Mouse (Mus musculus) embryonic facial prominence, embryonic 10.5 days (tissue): Measurements from ENCODE around the gene Upk3bl. TPM values are rescaled to one million over a fixed set of nuclear protein-coding genes. Genes with fewer than 3 reads are reported as not detected.
"Not testable (repeated sequence)": the region's sequence is repeated elsewhere in the genome, so short reads cannot be mapped to it uniquely, and the experiment has no call there.

ENCODE experiments used
- DNase-seq: peaks from one replicate; pipeline ENCODE4 v3.0.0-alpha.2; 2017; ENCODE audit warnings: low spot score
- H3K27ac ChIP-seq: fragments of 300-500 bp; sonication (generic); replicated peaks from 2 replicates; pipeline ENCODE4 v1.5.1; 2016; ENCODE audit warnings: mild to moderate bottlenecking
- H3K27me3 ChIP-seq: fragments of 300-500 bp; sonication (generic); replicated peaks from 2 replicates; pipeline ENCODE4 v1.6.1; 2016; ENCODE audit warnings: low read depth, mild to moderate bottlenecking; ENCODE audit not compliant: poor library complexity, severe bottlenecking
- H3K36me3 ChIP-seq: fragments of 300-500 bp; sonication (generic); replicated peaks from 2 replicates; pipeline ENCODE4 v1.6.1; 2016; ENCODE audit warnings: mild to moderate bottlenecking, moderate library complexity
- H3K4me1 ChIP-seq: fragments of 300-500 bp; sonication (generic); 2 replicates; pipeline ENCODE4 v1.6.1; 2016
- H3K4me3 ChIP-seq: fragments of 300-500 bp; sonication (generic); 2 replicates; pipeline ENCODE4 v1.5.1; 2016; ENCODE audit warnings: mild to moderate bottlenecking, moderate library complexity
- H3K9me3 ChIP-seq: fragments of 300-500 bp; sonication (generic); 2 replicates; pipeline ENCODE4 v1.6.1; 2016; ENCODE audit warnings: mild to moderate bottlenecking
- WGBS: fragments of 180-500 bp; shearing (Covaris S2); methylation state at CpG from one replicate; pipeline ENCODE4 v1.1.7; 2016; 5-methylcytosine and 5-hydroxymethylcytosine counted together
- polyA plus RNA-seq: library from polyadenylated mRNA; unstranded; fragments of >200 nt; fragmentation: Nextera tagmentation; extraction: Ambion mirVana; gene quantifications from 2 replicates; pipeline ENCODE4 v1.2.1, GENCODE M21; 2016

The Upk3bl gene
- polyA plus RNA-seq, 1 experiment from 2014 or later: 6.7 TPM

DNA sequence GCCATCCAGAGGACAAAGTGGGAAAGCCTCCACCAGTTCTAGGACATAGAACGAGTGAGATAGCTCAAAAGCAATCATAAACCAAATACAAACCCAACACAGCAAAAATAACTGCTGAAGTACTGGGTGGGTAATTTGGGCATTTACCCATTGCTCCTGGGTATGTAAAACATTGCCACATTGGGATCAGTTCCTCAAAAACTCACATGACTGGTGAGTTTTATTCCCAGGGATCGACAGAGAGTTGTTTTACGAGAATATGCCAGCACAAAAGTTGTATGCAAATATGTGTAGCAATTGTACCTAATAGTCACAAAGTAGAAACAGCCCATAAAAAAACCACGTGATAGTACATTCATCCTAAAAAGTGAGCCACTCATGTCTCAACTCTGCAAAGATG lies 19.4 kb upstream of the Upk3bl start:
- H3K27ac ChIP-seq: no peak overlapping the region
- peaks cover 32% of the 10 kb centered on the region for H3K36me3 ChIP-seq
- no peaks in the 10 kb centered on the region for H3K9me3 ChIP-seq
- no peak overlapping the region for H3K4me3 ChIP-seq
- 88% methylated on average over 4 of the region's 4 CpGs for WGBS
- H3K27me3 ChIP-seq: no peaks in the 10 kb centered on the region
- DNase-seq: no peak
- peaks cover 3% of the 10 kb centered on the region for H3K4me1 ChIP-seq

DNA sequence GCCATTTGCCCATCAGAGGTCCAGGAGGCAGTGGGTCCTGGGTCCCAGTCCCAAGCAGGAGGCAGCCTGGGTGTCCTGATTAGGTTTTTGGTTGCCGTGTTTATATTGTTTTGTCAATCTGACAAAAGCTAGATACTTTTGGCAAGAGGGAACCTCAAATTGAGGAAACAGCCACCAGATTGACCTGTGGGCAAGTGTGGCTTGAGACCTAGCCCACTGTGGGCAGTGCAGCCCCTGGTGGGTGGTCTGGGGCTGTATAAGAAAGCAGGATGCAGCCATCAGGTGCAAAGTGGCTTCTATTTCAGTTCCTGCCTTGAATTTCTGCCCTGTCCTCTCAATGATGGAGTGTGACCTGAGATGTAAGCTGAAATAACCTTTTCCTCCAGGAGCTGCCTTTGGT lies 19.0 kb upstream of the Upk3bl start:
- WGBS: 88% methylated on average over 1 of the region's 1 CpGs

DNA sequence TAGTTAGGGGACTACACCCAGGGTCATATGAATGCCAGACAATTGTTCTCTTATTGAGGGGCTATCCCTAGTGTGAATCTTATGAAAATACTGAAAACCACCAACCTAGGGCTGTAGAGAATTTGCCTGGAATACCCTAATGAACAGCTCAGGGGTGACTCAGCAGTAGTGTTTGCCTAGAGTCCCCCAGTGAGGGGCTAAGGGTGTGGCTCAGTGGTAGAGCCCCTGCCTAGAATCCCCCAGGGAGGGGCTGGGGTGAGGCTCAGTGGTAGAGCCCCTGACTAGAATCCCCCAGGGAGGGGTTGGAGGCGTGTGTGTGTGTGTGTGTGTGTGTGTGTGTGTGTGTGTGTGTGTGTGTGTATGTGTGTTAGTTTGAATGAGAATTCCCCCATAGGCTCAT lies 17.6 kb upstream of the Upk3bl start:
- WGBS: 84% methylated on average over 1 of the region's 1 CpGs
- no peak overlapping the region for H3K27ac ChIP-seq
- no peaks in the 10 kb centered on the region for H3K27me3 ChIP-seq
- H3K4me3 ChIP-seq: no peak overlapping the region
- peaks cover 12% of the 10 kb centered on the region for H3K4me1 ChIP-seq
- no peaks in the 10 kb centered on the region for H3K9me3 ChIP-seq
- H3K36me3 ChIP-seq: peaks cover 14% of the 10 kb centered on the region
- DNase-seq: no peak

More for the DNA sequence above, 19.0 kb upstream of the Upk3bl start:
- peaks cover 28% of the 10 kb centered on the region for H3K36me3 ChIP-seq
- DNase-seq: no peak
- H3K4me3 ChIP-seq: no peak overlapping the region
- H3K27ac ChIP-seq: no peak overlapping the region
- H3K27me3 ChIP-seq: no peaks in the 10 kb centered on the region
- H3K4me1 ChIP-seq: peaks cover 7% of the 10 kb centered on the region
- no peaks in the 10 kb centered on the region for H3K9me3 ChIP-seq

DNA sequence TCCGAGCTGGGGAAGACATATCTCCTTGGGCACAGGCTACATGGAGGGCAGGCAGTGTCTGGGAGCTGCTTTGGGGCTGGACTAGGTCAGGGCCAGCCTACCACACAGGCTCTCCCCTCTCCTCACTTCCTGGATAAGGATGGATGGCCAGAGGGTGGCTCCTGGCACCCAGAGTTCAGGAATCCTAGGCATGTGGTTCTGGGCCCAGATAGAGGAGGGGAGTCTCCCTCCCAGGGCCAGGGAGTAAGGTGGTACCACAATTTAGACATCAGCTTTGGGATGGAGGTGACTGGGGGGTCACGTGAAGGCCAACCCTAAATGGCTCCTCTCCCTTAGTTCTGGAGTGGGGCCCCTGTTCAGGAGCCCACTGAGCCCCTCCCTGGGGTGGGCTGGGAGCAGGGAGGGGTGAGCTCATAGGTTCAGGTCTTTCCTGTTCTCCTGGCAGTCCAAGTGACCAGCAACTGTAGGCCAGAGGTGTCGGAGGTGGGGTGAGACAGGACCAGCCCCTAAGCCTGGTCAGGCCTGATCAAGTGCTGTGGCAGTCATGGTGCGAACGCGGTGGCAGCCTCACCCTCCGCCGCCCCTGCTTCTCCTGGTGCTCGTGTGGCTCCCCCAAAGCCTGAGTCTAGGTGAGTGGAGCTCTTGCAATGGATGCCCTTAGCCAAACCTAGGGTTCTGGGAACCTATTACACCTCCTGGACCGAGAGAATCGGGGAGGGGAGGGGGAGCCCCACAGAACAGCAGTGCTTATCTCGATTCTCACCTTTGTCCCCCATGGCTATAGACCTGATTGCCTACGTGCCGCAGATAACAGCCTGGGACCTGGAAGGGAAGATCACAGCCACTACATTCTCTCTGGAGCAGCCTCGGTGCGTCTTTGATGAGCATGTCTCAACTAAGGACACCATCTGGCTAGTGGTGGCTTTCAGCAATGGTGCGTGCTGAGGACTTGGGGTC lies 15.8 kb upstream of the Upk3bl start, which contains the start of gene Upk3b:
Upk3b (plus strand) TSS at position 239 of the 957 bp plus-strand sequence.
- Histone ChIP-seq H3K9me3 (no peaks in the 10 kb centered on the region), H3K27ac (peak within 1 kb of the TSS; percentile 10; the same call in 1 of the 2 replicates), H3K27me3 (no peaks in the 10 kb centered on the region), H3K36me3 (no peaks in the 10 kb centered on the region), H3K4me3 (no peak within 1 kb of the TSS), H3K4me1 (peaks cover 12% of the 10 kb centered on the region)
- no peak for DNase-seq
- 84% methylated on average over 17 of the region's 17 CpGs for WGBS

DNA sequence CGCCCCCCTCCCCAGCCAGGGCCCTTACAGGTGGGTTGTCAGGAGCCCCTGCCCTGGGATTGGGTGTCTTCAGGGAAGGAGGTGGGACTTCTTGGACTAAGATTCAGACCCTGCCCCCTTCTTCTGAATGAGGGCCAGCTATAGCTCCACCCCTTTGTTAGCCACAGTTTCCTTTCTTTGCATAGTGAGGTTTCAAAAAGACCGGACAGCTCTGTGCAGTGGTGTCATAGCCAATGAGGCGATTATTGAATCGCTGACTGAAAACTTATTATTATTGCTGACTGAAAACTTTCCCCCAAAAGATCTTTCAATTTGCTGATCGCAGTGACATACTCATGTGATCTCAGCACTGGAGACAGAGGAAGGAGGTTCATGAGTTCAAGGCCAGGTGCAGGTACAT lies 14.1 kb upstream of the Upk3bl start:
- peak overlapping the region; percentile 26; the same call in 1 of the 2 replicates for H3K4me3 ChIP-seq
- no peak overlapping the region for H3K27ac ChIP-seq
- WGBS: 51% methylated on average over 5 of the region's 5 CpGs

DNA sequence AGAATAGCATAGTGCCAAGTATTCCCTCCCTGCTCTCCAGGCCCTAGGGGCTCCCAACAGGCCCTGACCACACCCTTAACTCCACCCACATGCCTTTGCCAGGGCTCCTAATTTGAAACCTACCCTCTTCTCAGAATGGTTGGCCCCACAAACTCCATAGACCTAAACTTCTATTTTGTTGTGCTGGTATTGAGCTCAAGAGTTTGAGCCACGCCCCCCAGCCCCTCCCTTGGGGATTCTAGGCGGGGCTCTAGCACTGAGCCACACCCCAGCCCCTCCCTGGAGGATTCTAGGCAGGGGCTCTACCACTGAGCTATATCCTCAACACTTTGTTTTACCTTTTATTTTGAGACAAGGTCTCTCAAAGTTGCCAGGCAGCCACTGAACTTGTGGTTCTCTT lies 13.0 kb upstream of the Upk3bl start:
- DNase-seq: no peak
- H3K27ac ChIP-seq: no peak overlapping the region

More for the DNA sequence above, 14.1 kb upstream of the Upk3bl start:
- Histone ChIP-seq H3K27me3 (no peaks in the 10 kb centered on the region), H3K9me3 (no peaks in the 10 kb centered on the region), H3K36me3 (no peaks in the 10 kb centered on the region), H3K4me1 (peaks cover 15% of the 10 kb centered on the region)
- peak; percentile 43 for DNase-seq

DNA sequence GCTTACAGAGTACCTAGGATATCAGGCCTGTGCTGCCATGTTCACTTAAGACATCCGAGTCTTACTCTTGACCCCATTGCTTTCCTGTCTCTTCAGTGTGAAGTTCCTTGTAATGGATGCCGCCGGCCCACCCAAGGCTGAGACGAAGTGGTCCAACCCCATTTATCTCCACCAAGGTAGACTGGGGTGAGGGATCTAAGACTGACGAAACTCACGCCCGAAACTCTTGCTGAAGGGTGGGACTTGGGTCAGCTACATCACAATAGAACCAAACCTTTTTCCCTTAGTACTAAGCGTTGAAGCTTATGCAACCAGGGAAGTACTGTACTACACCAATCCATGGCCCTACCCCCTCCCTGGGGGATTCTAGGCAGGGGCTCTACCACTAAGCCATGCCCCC lies 12.6 kb upstream of the Upk3bl start:
- no peak for DNase-seq
- Histone ChIP-seq H3K27me3 (no peaks in the 10 kb centered on the region), H3K27ac (no peak overlapping the region), H3K9me3 (no peaks in the 10 kb centered on the region), H3K36me3 (no peaks in the 10 kb centered on the region), H3K4me3 (no peak overlapping the region), H3K4me1 (peaks cover 26% of the 10 kb centered on the region)
- 93% methylated on average over 8 of the region's 8 CpGs for WGBS

More for the DNA sequence above, 13.0 kb upstream of the Upk3bl start:
- Histone ChIP-seq H3K4me1 (peaks cover 22% of the 10 kb centered on the region), H3K4me3 (no peak overlapping the region), H3K27me3 (no peaks in the 10 kb centered on the region), H3K9me3 (no peaks in the 10 kb centered on the region), H3K36me3 (no peaks in the 10 kb centered on the region)
- WGBS: 36% methylated on average over 2 of the region's 2 CpGs

DNA sequence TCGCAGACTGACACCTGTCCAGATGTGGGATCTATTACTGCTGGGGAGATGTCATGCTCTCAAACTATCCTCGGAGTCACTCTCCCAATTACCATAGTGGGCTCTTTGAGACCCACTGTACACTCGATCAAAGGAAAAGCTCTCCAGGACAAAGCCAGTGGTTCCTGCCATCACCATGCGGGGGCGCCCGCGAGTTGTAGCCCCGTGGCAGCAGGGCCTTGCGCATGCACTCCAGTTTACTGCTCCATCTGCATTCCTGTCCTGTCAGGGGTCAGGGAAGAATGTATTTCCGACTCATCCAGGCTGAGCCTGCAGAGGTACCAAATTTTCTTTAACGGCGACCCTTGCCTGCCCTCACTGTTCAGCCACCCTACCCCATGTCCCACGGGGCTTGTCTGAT lies 9.4 kb upstream of the Upk3bl start:
- peaks cover 29% of the 10 kb centered on the region for H3K4me1 ChIP-seq
- no peaks in the 10 kb centered on the region for H3K27me3 ChIP-seq
- H3K36me3 ChIP-seq: no peaks in the 10 kb centered on the region
- DNase-seq: no peak
- H3K27ac ChIP-seq: no peak overlapping the region
- no peak overlapping the region for H3K4me3 ChIP-seq
- 76% methylated on average over 13 of the region's 13 CpGs for WGBS
- no peaks in the 10 kb centered on the region for H3K9me3 ChIP-seq

DNA sequence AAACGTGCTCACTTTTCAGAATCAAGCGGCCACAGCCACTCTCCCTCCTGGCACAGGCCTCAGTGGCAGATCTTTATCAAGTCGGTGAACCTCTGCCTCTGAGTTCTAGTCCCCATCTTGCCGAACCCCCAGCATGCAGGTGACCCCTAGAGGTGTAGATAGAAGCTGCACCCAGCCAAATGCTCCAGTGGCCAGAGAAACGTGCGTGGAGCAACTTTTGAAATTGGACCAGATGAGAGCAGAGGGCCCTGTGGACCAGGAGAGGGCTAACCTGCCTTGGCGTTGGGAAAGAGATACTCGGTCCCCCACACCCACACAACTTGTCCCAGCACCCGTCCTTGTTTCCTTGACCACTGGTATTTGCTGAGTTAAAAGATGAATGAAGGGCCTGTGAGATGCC lies 8.9 kb upstream of the Upk3bl start:
- peak; percentile 41 for DNase-seq
- Histone ChIP-seq H3K4me1 (peaks cover 25% of the 10 kb centered on the region), H3K4me3 (no peak overlapping the region), H3K36me3 (no peaks in the 10 kb centered on the region), H3K27me3 (no peaks in the 10 kb centered on the region), H3K9me3 (no peaks in the 10 kb centered on the region), H3K27ac (no peak overlapping the region)
- WGBS: 46% methylated on average over 9 of the region's 9 CpGs

DNA sequence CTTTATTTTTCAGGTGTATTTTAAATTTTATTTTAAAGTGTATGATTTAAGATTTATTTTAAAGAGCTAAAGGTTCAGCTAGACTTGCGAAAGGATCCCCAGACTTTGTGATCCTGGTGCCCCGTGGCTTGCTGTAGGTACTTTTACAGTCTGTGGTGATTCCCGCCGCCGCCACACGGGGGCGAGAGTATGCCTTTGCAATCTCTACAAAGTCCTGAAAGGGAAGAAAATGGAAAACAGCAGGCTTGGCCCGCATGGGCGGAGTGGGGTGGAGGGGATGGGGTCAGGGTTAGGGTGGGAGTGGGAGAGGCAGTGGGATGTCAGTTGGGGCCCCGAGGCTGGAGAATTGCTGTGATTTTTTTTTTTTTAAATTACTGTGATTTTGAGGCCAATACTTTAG lies 8.3 kb upstream of the Upk3bl start:
- Histone ChIP-seq H3K36me3 (no peaks in the 10 kb centered on the region), H3K4me1 (peaks cover 26% of the 10 kb centered on the region), H3K9me3 (no peaks in the 10 kb centered on the region), H3K4me3 (no peak overlapping the region), H3K27ac (no peak overlapping the region), H3K27me3 (no peaks in the 10 kb centered on the region)
- 6% methylated on average over 10 of the region's 10 CpGs for WGBS
- DNase-seq: peak; percentile 91

DNA sequence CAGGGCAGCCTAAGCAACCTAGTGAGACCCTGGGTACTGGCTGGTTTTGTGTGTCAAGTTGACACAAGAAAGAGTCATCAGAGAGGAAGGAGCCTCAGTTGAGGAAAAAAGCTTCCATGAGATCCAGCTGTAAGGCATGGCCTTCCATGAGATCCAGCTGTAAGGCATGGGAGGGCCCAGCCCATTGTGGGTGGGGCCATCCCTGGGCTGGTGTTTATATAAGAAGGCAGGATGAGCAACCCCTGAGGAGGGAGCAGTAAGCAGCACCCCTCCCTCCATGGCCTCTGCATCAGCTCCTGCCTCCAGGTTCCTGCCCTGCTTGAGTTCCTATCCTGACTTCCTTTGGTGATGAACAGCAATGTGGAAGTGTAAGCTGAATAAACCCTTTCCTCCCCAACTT lies 5.8 kb upstream of the Upk3bl start:
- not testable (repeated sequence) for H3K9me3 ChIP-seq, H3K27me3 ChIP-seq, H3K36me3 ChIP-seq, DNase-seq, H3K27ac ChIP-seq, H3K4me3 ChIP-seq
- H3K4me1 ChIP-seq: peaks cover 34% of the 10 kb centered on the region

DNA sequence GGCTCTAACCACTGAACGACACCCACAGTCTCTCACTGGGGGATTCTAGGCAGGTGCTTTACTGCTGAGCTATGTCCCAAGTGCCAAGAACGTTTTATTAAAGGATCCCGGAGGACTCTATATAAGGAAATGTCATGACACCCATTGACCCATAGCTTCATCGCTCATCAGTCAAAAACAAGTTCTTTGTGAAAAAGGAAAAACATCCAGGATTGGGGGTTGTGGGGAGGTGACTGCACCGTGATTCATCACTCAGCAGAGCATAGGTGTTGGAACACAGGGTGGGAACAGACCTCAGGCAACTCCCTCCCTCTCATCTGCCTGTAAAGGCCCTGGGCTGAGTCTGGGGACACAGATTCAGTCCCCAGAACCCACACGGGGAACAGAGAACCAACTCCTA lies 4.4 kb upstream of the Upk3bl start:
- 78% methylated on average over 6 of the region's 6 CpGs for WGBS
- Histone ChIP-seq H3K36me3 (no peaks in the 10 kb centered on the region), H3K4me3 (no peak overlapping the region), H3K9me3 (no peaks in the 10 kb centered on the region), H3K27me3 (no peaks in the 10 kb centered on the region), H3K27ac (no peak overlapping the region), H3K4me1 (peaks cover 31% of the 10 kb centered on the region)
- DNase-seq: no peak
